Comparison of ENCODE assay signal across 13 mouse cellular contexts in genomic region chr5:119389857-119390256, GRCm38 (mm10).
A peak's percentile ranks its signal among the peaks of the same experiment; 100 is the strongest.
DNase-seq lines count a peak whose midpoint lies in the region; ATAC-seq and TF ChIP-seq lines count a peak whose summit lies in the region.
"Had no signal": no experiment of that assay in that cellular context is flagged by ENCODE, and none has a peak within 500 bp of the region (broad histone marks: within the 10 kb centered on the region; RNA-seq: fewer than 3 reads in every experiment).

No protein-coding gene starts in this region.

- no peaks in the 10 kb centered on the region for H3K36me3 ChIP-seq in kidney, embryonic 15.5 days
- H3K36me3 ChIP-seq in liver, embryonic 11.5 days (ENCODE audit: control insufficient read depth, insufficient read depth, low read length): no peaks in the 10 kb centered on the region
- H3K36me3 ChIP-seq: hindbrain, embryonic 15.5 days had no signal

- H3K27me3 ChIP-seq in kidney, embryonic 15.5 days: no peaks in the 10 kb centered on the region
- H3K27me3 ChIP-seq in liver, embryonic 11.5 days (replicated peaks; ENCODE audit: control insufficient read depth, insufficient read depth, low read length): no peaks in the 10 kb centered on the region
- H3K27me3 ChIP-seq: CH12.LX; hindbrain, embryonic 15.5 days had no signal

- H3K9me3 ChIP-seq in kidney, embryonic 15.5 days (replicated peaks): no peaks in the 10 kb centered on the region
- no peaks in the 10 kb centered on the region for H3K9me3 ChIP-seq in liver, embryonic 11.5 days (ENCODE audit: control insufficient read depth, low read length)
- H3K9me3 ChIP-seq: hindbrain, embryonic 15.5 days had no signal

- no peak overlapping the region for H3K4me2 ChIP-seq in kidney, embryonic 15.5 days
- no peak overlapping the region for H3K4me2 ChIP-seq in liver, embryonic 11.5 days
- H3K4me2 ChIP-seq: hindbrain, embryonic 15.5 days had no signal

- H3K4me1 ChIP-seq in kidney, embryonic 15.5 days: peaks cover 13% of the 10 kb centered on the region
- H3K4me1 ChIP-seq in liver, embryonic 11.5 days (replicated peaks; ENCODE audit: control insufficient read depth, insufficient read depth, low read length): no peaks in the 10 kb centered on the region
- H3K4me1 ChIP-seq: hindbrain, embryonic 15.5 days; megakaryocyte, embryonic 14.5 days had no signal

- no peak overlapping the region for H3K4me3 ChIP-seq in kidney, embryonic 15.5 days (replicated peaks)
- H3K4me3 ChIP-seq in liver, embryonic 11.5 days (ENCODE audit: low read depth, low read length): no peak overlapping the region
- H3K4me3 ChIP-seq: hindbrain, embryonic 15.5 days; megakaryocyte, embryonic 14.5 days had no signal

- no peak for TF ChIP-seq POLR2A in brain, embryonic 14.5 days (IDR thresholded peaks at IDR 0.05; ENCODE audit: borderline replicate concordance, extremely low read depth, insufficient read depth, insufficient read length, poor library complexity, severe bottlenecking)

- 70% methylated on average over 7 of the region's 7 CpGs for WGBS in kidney, embryonic 15.5 days
- WGBS in liver, embryonic 11.5 days: 83% methylated on average over 7 of the region's 7 CpGs

- TF ChIP-seq CTCF in brain, embryonic 14.5 days (IDR thresholded peaks at IDR 0.05; ENCODE audit: borderline replicate concordance, extremely low read depth, insufficient read depth, insufficient read length): no peak

- H3K27ac ChIP-seq in kidney, embryonic 15.5 days: peak overlapping the region; percentile 75; the same call in 1 of the 2 replicates
- H3K27ac ChIP-seq in liver, embryonic 11.5 days (ENCODE audit: low read depth, low read length): no peak overlapping the region
- H3K27ac ChIP-seq: hindbrain, embryonic 15.5 days had no signal

- no peak overlapping the region for H3K9ac ChIP-seq in kidney, embryonic 15.5 days
- H3K9ac ChIP-seq in liver, embryonic 11.5 days (ENCODE audit: low read depth, low read length): no peak overlapping the region
- H3K9ac ChIP-seq: hindbrain, embryonic 15.5 days had no signal

- intact Hi-C loops in left cerebral cortex, postnatal 4 days (cut with DNase I): no loop called here

- DNase-seq in kidney, postnatal 36 days: no peak
- peak; percentile 71 for DNase-seq in brain, embryonic 14.5 days (ENCODE audit: low read depth)
- peak; percentile 89 to 95 for DNase-seq in cerebellum, postnatal 10 days
- DNase-seq in left cerebral cortex, postnatal 4 days: peak; percentile 89
- no peak for DNase-seq in heart, adult 18-20 months
- DNase-seq in liver, embryonic 11.5 days (ENCODE audit: low spot score): no peak
- DNase-seq in adrenal gland, postnatal 10 days: no peak
- DNase-seq: heart, adult 11 months; layer of hippocampus, postnatal 36 days had no signal

- ATAC-seq in kidney, embryonic 15.5 days (replicated peaks; ENCODE audit: low FRiP score): no peak
- no peak for ATAC-seq in liver, embryonic 11.5 days (replicated peaks; ENCODE audit: low FRiP score)

Comparison
In these comparisons a context has a peak if more than half of its experiments do, and no peak if none do; other contexts are left out.
1. DNase-seq: peak in brain, embryonic 14.5 days (single experiment), cerebellum, postnatal 10 days (2 of 2) and left cerebral cortex, postnatal 4 days (single experiment); none in kidney, postnatal 36 days (0 of 2), heart, adult 18-20 months (0 of 2), liver, embryonic 11.5 days (single experiment) and adrenal gland, postnatal 10 days (single experiment).